Mouse (Mus musculus) ES-E14 (cell line): ENCODE measurements around the gene Rspo1. TPM values are rescaled to one million over a fixed set of nuclear protein-coding genes. Genes with fewer than 3 reads are reported as not detected.

ENCODE experiments used
- DNase-seq: peaks from one replicate; pipeline ENCODE4 v3.0.0-alpha.2; 2013; ENCODE audit warnings: low read depth, low spot score
- H3K27ac ChIP-seq: 2 replicates; pipeline ENCODE4 v1.5.1; 2012; ENCODE audit warnings: low read depth, mild to moderate bottlenecking, low read length, moderate library complexity, mixed read lengths; ENCODE audit not compliant: poor library complexity, insufficient read depth, severe bottlenecking
- H3K36me3 ChIP-seq: 2 replicates; pipeline ENCODE4 v1.6.1; 2012; ENCODE audit warnings: mild to moderate bottlenecking, low read length, moderate library complexity, mixed read lengths; ENCODE audit not compliant: control insufficient read depth, poor library complexity, insufficient read depth, severe bottlenecking
- H3K4me1 ChIP-seq, 2 experiments: fragments of 150-350 bp in 1 of 2; sonication (generic) in 1 of 2; 2 replicates each; pipeline ENCODE4 v1.6.1; 2012; ENCODE audit warnings: low read length in 2 of 2, mild to moderate bottlenecking in 1 of 2, mixed read lengths in 1 of 2; ENCODE audit not compliant: control insufficient read depth in 2 of 2, insufficient read depth in 2 of 2, poor library complexity in 1 of 2
- H3K4me3 ChIP-seq, 2 experiments: fragments of 150-350 bp in 1 of 2; sonication (generic) in 1 of 2; 2 replicates each; pipeline ENCODE4 v1.5.1; 2012; ENCODE audit warnings: low read length in 2 of 2, low read depth in 1 of 2, mild to moderate bottlenecking in 1 of 2, mixed read lengths in 1 of 2; ENCODE audit not compliant: insufficient read depth in 1 of 2, poor library complexity in 1 of 2, severe bottlenecking in 1 of 2
- H3K9ac ChIP-seq: 2 replicates; pipeline ENCODE4 v1.6.1; 2012; ENCODE audit warnings: low read depth, mild to moderate bottlenecking, low read length, mixed read lengths; ENCODE audit not compliant: poor library complexity, insufficient read depth, severe bottlenecking
- H3K9me3 ChIP-seq: fragments of 150-350 bp; sonication (generic); 2 replicates; pipeline ENCODE4 v1.6.1; 2012; ENCODE audit warnings: low read depth, mild to moderate bottlenecking, low read length; ENCODE audit not compliant: control insufficient read depth, insufficient read depth
- CHD2 ChIP-seq: IDR thresholded peaks from 2 replicates; pipeline ENCODE4 v1.6.1; 2014; ENCODE audit warnings: mild to moderate bottlenecking, low read depth, low read length, inconsistent platforms
- HCFC1 ChIP-seq: IDR thresholded peaks from 2 replicates; pipeline ENCODE4 v1.6.1; 2012; ENCODE audit warnings: low read length, inconsistent platforms, borderline replicate concordance; ENCODE audit not compliant: insufficient read depth
- MAFK ChIP-seq: IDR thresholded peaks from 2 replicates; pipeline ENCODE4 v1.6.1; 2014; ENCODE audit warnings: mild to moderate bottlenecking, low read depth, low read length, inconsistent platforms; ENCODE audit not compliant: insufficient read depth
- ZC3H11A ChIP-seq: IDR thresholded peaks from 2 replicates; pipeline ENCODE4 v1.6.1; 2012; ENCODE audit warnings: low read depth, mild to moderate bottlenecking, inconsistent platforms, low read length, borderline replicate concordance
- ZNF384 ChIP-seq: IDR thresholded peaks from 2 replicates; pipeline ENCODE4 v1.6.1; 2012; ENCODE audit warnings: low read depth, low read length, inconsistent platforms
- in situ Hi-C, 2 experiments: fragments of 600-800 bp; cut with MboI; formaldehyde crosslinking; loops; one replicate each; pipeline ENCODE4 v1.15.1; 2025; ENCODE audit warnings: low sequenced_read_pairs in 2 of 2, inconsistent platforms in 1 of 2; ENCODE audit not compliant: unreplicated experiment in 2 of 2
- total RNA-seq: library from RNA; depleted of rRNA; stranded (reverse); fragments of 300-350 nt; gene quantifications from 2 replicates; pipeline ENCODE4 v1.2.3, GENCODE M21; 2012

The Rspo1 gene
- total RNA-seq, 1 experiment = 3.3 TPM

GRCm38 (mm10) chr4:124962576-124962975, 23.7 kb upstream of the Rspo1 start:
- no peak for DNase-seq
- no peaks in the 10 kb centered on the region for H3K4me1 ChIP-seq
- in situ Hi-C loops = no loop called here

GRCm38 (mm10) chr4:124964912-124965599, 21.2 kb upstream of the Rspo1 start:
- TF ChIP-seq CHD2 (no peak), MAFK (no peak), ZNF384 (no peak), HCFC1 (no peak), ZC3H11A (no peak)
- in situ Hi-C loops = no loop called here
- H3K36me3 ChIP-seq = no peaks in the 10 kb centered on the region
- DNase-seq = no peak
- no peak overlapping the region for H3K27ac ChIP-seq
- H3K4me3 ChIP-seq = no peak overlapping the region
- no peaks in the 10 kb centered on the region for H3K4me1 ChIP-seq
- no peaks in the 10 kb centered on the region for H3K9me3 ChIP-seq
- H3K9ac ChIP-seq = no peak overlapping the region

More at GRCm38 (mm10) chr4:124962576-124962975, 23.7 kb upstream of the Rspo1 start:
- TF ChIP-seq HCFC1 (no peak), CHD2 (no peak), MAFK (no peak), ZNF384 (no peak), ZC3H11A (no peak)
- Histone ChIP-seq H3K9me3 (no peaks in the 10 kb centered on the region), H3K27ac (no peak overlapping the region), H3K4me3 (no peak overlapping the region), H3K36me3 (no peaks in the 10 kb centered on the region), H3K9ac (no peak overlapping the region)

- H3K9me3 ChIP-seq = no peaks in the 10 kb centered on the region
- H3K27ac ChIP-seq = no peak overlapping the region
- H3K4me1 ChIP-seq = no peaks in the 10 kb centered on the region; a peak in 1 of 4 replicates
- H3K36me3 ChIP-seq = no peaks in the 10 kb centered on the region
- TF ChIP-seq MAFK (no peak), ZC3H11A (no peak), HCFC1 (no peak), ZNF384 (no peak), CHD2 (no peak)
- in situ Hi-C loops = no loop called here
- no peak overlapping the region for H3K9ac ChIP-seq
- no peak overlapping the region for H3K4me3 ChIP-seq
- DNase-seq = no peak
These were observed 17.5 kb upstream of the Rspo1 start for GRCm38 (mm10) chr4:124968711-124969110.

- Histone ChIP-seq H3K36me3 (no peaks in the 10 kb centered on the region), H3K4me1 (no peaks in the 10 kb centered on the region; a peak in 1 of 4 replicates), H3K9me3 (no peaks in the 10 kb centered on the region), H3K4me3 (no peak overlapping the region), H3K27ac (no peak overlapping the region), H3K9ac (no peak overlapping the region)
- no peak for DNase-seq
- in situ Hi-C loops = no loop called here
- no peak for TF ChIP-seq ZC3H11A
These were observed 16.9 kb upstream of the Rspo1 start for GRCm38 (mm10) chr4:124969219-124969848.

- Histone ChIP-seq H3K9me3 (no peaks in the 10 kb centered on the region), H3K9ac (no peak overlapping the region), H3K4me1 (no peaks in the 10 kb centered on the region; a peak in 1 of 4 replicates), H3K4me3 (no peak overlapping the region), H3K36me3 (no peaks in the 10 kb centered on the region), H3K27ac (no peak overlapping the region)
- no peak for TF ChIP-seq HCFC1
- no peak for TF ChIP-seq ZNF384
- TF ChIP-seq CHD2 = no peak
- no peak for TF ChIP-seq ZC3H11A
- TF ChIP-seq MAFK = no peak
- in situ Hi-C loops = no loop called here
- no peak for DNase-seq
These were observed 16.0 kb upstream of the Rspo1 start for GRCm38 (mm10) chr4:124970194-124970593.
